Mouse (Mus musculus): ENCODE measurements around the gene Nosip. TPM values are rescaled to one million over a fixed set of nuclear protein-coding genes. Genes with fewer than 3 reads are reported as not detected.

Nosip gene
- polyA plus RNA-seq, 1 experiment from 2014 or later: 75.0 TPM

DNA sequence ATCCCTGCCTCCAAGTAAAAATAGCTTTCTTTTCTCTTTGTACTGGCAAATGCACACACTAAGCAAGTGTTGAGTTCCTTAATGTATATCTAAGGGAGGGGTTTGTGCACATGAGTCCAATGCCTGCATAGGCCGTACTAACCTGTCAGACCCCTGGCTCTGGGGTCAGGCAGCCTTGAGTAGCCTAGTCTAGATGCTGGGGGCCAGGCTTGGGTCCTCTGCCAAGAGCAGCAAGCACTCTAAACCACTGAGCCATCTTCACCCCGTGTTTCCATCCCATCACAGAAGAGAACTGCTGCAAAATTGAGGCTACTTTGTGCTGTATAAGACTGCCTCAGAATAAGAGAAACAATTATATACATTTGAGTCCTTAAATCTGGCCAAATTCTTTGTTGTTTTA lies 15.6 kb downstream of the Nosip start:
- H3K4me2 ChIP-seq (replicated peaks; ENCODE audit: low read depth, low read length): no peak overlapping the region
- H3K36me3 ChIP-seq (ENCODE audit: control insufficient read depth, insufficient read depth, low read length): peaks cover 47% of the 10 kb centered on the region
- ATAC-seq (ENCODE audit: low FRiP score, low TSS enrichment): no peak
- WGBS: 79% methylated on average over 2 of the region's 2 CpGs
- peaks cover 7% of the 10 kb centered on the region; the same call in 1 of the 2 replicates for H3K4me1 ChIP-seq (ENCODE audit: control insufficient read depth, insufficient read depth, low read length)
- H3K27ac ChIP-seq (ENCODE audit: low read depth, low read length): no peak overlapping the region
- no peak overlapping the region for H3K4me3 ChIP-seq (ENCODE audit: low read length)
- no peaks in the 10 kb centered on the region for H3K27me3 ChIP-seq (ENCODE audit: control insufficient read depth, insufficient read depth, low read length)
- H3K9ac ChIP-seq (ENCODE audit: low read depth, low read length): no peak overlapping the region
- H3K9me3 ChIP-seq (ENCODE audit: control insufficient read depth, low read length): no peaks in the 10 kb centered on the region

- no peak overlapping the region for H3K4me3 ChIP-seq (ENCODE audit: low read length)
- peaks cover 51% of the 10 kb centered on the region for H3K36me3 ChIP-seq (ENCODE audit: control insufficient read depth, insufficient read depth, low read length)
- no peaks in the 10 kb centered on the region for H3K27me3 ChIP-seq (ENCODE audit: control insufficient read depth, insufficient read depth, low read length)
These were observed 16.3 kb downstream of the Nosip start for GRCm38 (mm10) chr7:45078513-45078912.

DNA sequence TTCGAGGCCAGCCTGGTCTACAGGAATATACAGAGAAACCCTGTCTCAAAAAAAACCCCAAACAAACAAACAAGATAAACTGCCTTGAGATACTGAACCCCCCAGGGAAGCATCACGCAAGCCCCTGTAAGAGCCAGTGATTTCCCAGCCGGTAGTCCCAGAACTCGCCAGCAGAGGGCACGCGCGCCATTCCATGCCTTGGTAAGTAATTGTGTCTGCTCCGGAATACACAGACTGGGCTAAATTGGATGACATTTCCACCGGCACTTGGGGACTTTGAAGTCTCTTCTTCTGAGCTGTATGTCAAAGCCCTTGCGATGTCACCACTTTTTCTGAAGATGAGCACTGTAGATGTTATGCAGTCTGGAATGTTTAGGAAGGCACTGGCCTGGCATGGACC lies 17.6 kb downstream of the Nosip start:
- no peak overlapping the region for H3K4me3 ChIP-seq (ENCODE audit: low read length)
- H3K9ac ChIP-seq (ENCODE audit: low read depth, low read length): no peak overlapping the region
- H3K27ac ChIP-seq (ENCODE audit: low read depth, low read length): no peak overlapping the region
- H3K4me1 ChIP-seq (ENCODE audit: control insufficient read depth, insufficient read depth, low read length): peaks cover 8% of the 10 kb centered on the region; the same call in 1 of the 2 replicates
- no peaks in the 10 kb centered on the region for H3K9me3 ChIP-seq (ENCODE audit: control insufficient read depth, low read length)
- peak; percentile 32; the same call in 1 of the 2 replicates for ATAC-seq (ENCODE audit: low FRiP score, low TSS enrichment)
- peaks cover 49% of the 10 kb centered on the region for H3K36me3 ChIP-seq (ENCODE audit: control insufficient read depth, insufficient read depth, low read length)
- H3K4me2 ChIP-seq (replicated peaks; ENCODE audit: low read depth, low read length): no peak overlapping the region
- no peaks in the 10 kb centered on the region for H3K27me3 ChIP-seq (ENCODE audit: control insufficient read depth, insufficient read depth, low read length)
- 1% methylated on average over 10 of the region's 10 CpGs for WGBS

More at GRCm38 (mm10) chr7:45078513-45078912, 16.3 kb downstream of the Nosip start:
- ATAC-seq (ENCODE audit: low FRiP score, low TSS enrichment): 0 out of 2 replicates have a peak, but pooled peaks have one; percentile 17
- WGBS: 38% methylated on average over 9 of the region's 9 CpGs
- Histone ChIP-seq H3K9ac (ENCODE audit: low read depth, low read length) (no peak overlapping the region), H3K9me3 (ENCODE audit: control insufficient read depth, low read length) (no peaks in the 10 kb centered on the region), H3K27ac (ENCODE audit: low read depth, low read length) (no peak overlapping the region), H3K4me2 (replicated peaks; ENCODE audit: low read depth, low read length) (no peak overlapping the region), H3K4me1 (ENCODE audit: control insufficient read depth, insufficient read depth, low read length) (peaks cover 8% of the 10 kb centered on the region; the same call in 1 of the 2 replicates)

DNA sequence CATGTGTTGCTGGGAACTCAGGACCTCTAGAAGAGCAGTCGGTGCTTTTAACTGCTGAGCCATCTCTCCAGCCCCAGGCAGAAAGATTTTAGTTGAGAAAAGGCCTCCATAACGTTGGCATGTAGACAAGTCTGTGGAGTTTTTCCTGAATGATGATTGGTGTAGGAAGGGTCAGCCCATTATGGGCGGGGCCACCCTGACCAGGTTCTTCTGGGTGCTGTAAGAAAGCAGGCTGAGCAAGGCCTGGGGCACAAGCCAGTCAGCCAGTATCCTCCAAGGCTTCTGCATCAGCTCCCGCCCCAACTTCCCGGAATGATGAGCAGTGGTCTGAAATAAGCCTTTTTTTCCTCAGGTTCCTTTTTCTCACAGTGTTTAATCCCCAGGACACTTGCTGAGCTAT lies 18.8 kb downstream of the Nosip start:
- H3K36me3 ChIP-seq (ENCODE audit: control insufficient read depth, insufficient read depth, low read length): peaks cover 50% of the 10 kb centered on the region
- WGBS: 59% methylated on average over 5 of the region's 5 CpGs

DNA sequence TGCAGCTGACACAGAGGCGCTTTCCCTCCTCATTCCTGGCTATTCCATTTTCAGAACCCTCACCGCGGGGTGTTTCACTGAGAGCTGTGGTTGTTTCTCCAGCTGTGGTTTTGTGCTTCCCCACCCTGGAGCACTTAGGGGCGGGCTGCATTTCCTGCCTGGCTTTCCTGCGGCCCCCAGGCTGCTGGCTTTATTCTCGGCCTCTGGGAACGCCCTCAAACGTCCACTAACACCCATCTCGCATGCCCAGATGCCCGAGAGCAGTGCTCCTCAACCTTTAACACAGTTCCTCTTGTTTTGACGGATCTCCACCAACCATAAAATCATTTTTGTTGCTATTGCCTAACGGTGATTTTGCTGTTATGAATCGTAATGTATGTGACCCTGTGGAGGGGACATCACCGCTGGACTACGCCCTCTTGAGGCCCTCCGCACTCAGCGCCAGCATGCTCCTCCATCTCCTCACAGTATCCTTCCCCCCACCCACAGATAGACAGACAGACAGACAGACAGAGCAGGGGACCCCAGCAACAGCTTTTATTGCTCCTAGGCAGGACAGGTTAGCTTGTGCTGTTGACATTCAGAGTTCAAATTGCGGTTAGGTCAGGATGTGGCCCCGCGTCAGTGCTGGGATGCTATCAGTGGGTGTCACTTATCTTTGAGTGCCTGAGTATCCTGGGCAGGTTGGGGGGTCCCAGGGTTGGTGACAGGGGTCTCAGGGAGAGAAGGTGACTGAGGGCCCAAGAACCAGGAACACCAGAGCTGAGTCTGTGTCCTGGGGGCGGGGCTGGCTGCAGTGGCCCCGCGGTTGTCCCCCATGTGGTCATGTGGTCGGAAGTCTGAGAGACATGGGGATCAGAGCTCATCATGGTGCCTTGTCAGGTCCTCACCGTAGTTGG lies 20.4 kb downstream of the Nosip start:
- no peak overlapping the region for H3K9ac ChIP-seq (ENCODE audit: low read depth, low read length)

More for the DNA sequence above, 18.8 kb downstream of the Nosip start:
- Histone ChIP-seq H3K4me1 (ENCODE audit: control insufficient read depth, insufficient read depth, low read length) (peaks cover 4% of the 10 kb centered on the region; the same call in 1 of the 2 replicates), H3K9me3 (ENCODE audit: control insufficient read depth, low read length) (no peaks in the 10 kb centered on the region), H3K27ac (ENCODE audit: low read depth, low read length) (no peak overlapping the region), H3K27me3 (ENCODE audit: control insufficient read depth, insufficient read depth, low read length) (no peaks in the 10 kb centered on the region), H3K9ac (ENCODE audit: low read depth, low read length) (no peak overlapping the region), H3K4me3 (ENCODE audit: low read length) (no peak overlapping the region), H3K4me2 (replicated peaks; ENCODE audit: low read depth, low read length) (no peak overlapping the region)
- ATAC-seq (ENCODE audit: low FRiP score, low TSS enrichment): no peak

GRCm38 (mm10) chr7:45083300-45083890 lies 21.2 kb downstream of the Nosip start:
- 84% methylated on average over 22 of the region's 22 CpGs for WGBS
- Histone ChIP-seq H3K4me2 (replicated peaks; ENCODE audit: low read depth, low read length) (no peak overlapping the region), H3K4me1 (ENCODE audit: control insufficient read depth, insufficient read depth, low read length) (peaks cover 4% of the 10 kb centered on the region; the same call in 1 of the 2 replicates), H3K9ac (ENCODE audit: low read depth, low read length) (no peak overlapping the region), H3K27ac (ENCODE audit: low read depth, low read length) (no peak overlapping the region), H3K4me3 (ENCODE audit: low read length) (no peak overlapping the region), H3K9me3 (ENCODE audit: control insufficient read depth, low read length) (no peaks in the 10 kb centered on the region), H3K36me3 (ENCODE audit: control insufficient read depth, insufficient read depth, low read length) (peaks cover 55% of the 10 kb centered on the region), H3K27me3 (ENCODE audit: control insufficient read depth, insufficient read depth, low read length) (no peaks in the 10 kb centered on the region)
- no peak for ATAC-seq (ENCODE audit: low FRiP score, low TSS enrichment)

More for the DNA sequence above, 20.4 kb downstream of the Nosip start:
- no peak for ATAC-seq (ENCODE audit: low FRiP score, low TSS enrichment)
- no peaks in the 10 kb centered on the region for H3K27me3 ChIP-seq (ENCODE audit: control insufficient read depth, insufficient read depth, low read length)
- H3K9me3 ChIP-seq (ENCODE audit: control insufficient read depth, low read length): no peaks in the 10 kb centered on the region
- H3K27ac ChIP-seq (ENCODE audit: low read depth, low read length): 0 out of 2 replicates have a peak overlapping the region, but pooled peaks have one; percentile 6
- H3K36me3 ChIP-seq (ENCODE audit: control insufficient read depth, insufficient read depth, low read length): peaks cover 50% of the 10 kb centered on the region
- WGBS: 73% methylated on average over 25 of the region's 25 CpGs
- peaks cover 4% of the 10 kb centered on the region; the same call in 1 of the 2 replicates for H3K4me1 ChIP-seq (ENCODE audit: control insufficient read depth, insufficient read depth, low read length)
- H3K4me2 ChIP-seq (replicated peaks; ENCODE audit: low read depth, low read length): no peak overlapping the region
- H3K4me3 ChIP-seq (ENCODE audit: low read length): no peak overlapping the region

DNA sequence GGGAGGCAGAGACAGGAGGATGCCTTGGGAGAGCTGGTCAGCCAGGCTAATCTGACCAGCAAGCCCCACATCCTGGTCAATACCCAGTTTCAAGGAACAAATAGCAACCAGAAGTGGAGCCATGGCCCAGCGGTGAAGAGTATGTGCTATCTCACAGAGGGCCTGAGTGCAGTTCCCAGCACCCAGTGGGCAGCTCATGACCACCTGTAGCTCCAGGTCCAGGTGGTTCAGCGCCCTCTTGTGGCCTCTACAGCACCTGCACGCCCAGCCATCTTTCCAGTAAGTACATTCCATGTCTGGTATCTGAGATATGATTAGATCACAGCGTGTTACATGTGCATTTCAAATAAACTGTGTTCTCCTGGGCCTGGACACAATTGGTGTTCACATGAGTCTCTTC lies 23.9 kb downstream of the Nosip start:
- Histone ChIP-seq H3K4me3 (ENCODE audit: low read length) (no peak overlapping the region), H3K27me3 (ENCODE audit: control insufficient read depth, insufficient read depth, low read length) (no peaks in the 10 kb centered on the region)
- WGBS: 81% methylated on average over 4 of the region's 4 CpGs

DNA sequence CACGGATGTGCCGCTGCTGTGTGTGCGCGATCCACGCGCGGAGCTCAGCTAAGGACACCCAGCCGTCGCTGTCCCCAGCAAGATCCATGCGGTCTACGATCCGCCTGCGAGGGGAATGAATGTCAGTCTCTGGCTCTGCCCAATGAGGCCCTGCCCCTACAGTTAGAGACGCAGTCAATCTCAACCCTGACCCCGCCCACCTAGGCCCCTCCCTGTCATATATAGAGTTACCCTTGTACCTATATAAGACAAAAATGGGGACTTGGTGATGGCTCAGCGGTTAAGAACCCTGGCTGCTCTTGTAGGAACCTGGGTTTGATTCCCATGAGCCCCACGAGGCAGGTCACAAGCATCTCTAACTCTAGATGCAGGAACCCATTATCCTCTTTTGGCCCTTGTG lies 26.4 kb downstream of the Nosip start:
- Histone ChIP-seq H3K9ac (ENCODE audit: low read depth, low read length) (no peak overlapping the region), H3K9me3 (ENCODE audit: control insufficient read depth, low read length) (no peaks in the 10 kb centered on the region), H3K27me3 (ENCODE audit: control insufficient read depth, insufficient read depth, low read length) (no peaks in the 10 kb centered on the region), H3K4me3 (ENCODE audit: low read length) (no peak overlapping the region), H3K4me1 (ENCODE audit: control insufficient read depth, insufficient read depth, low read length) (peaks cover 17% of the 10 kb centered on the region; the same call in 1 of the 2 replicates), H3K27ac (ENCODE audit: low read depth, low read length) (no peak overlapping the region), H3K4me2 (replicated peaks; ENCODE audit: low read depth, low read length) (no peak overlapping the region), H3K36me3 (ENCODE audit: control insufficient read depth, insufficient read depth, low read length) (peaks cover 49% of the 10 kb centered on the region)
- no peak for ATAC-seq (ENCODE audit: low FRiP score, low TSS enrichment)
- 95% methylated on average over 17 of the region's 17 CpGs for WGBS

More for the DNA sequence above, 23.9 kb downstream of the Nosip start:
- no peak overlapping the region for H3K27ac ChIP-seq (ENCODE audit: low read depth, low read length)
- peaks cover 8% of the 10 kb centered on the region; the same call in 1 of the 2 replicates for H3K4me1 ChIP-seq (ENCODE audit: control insufficient read depth, insufficient read depth, low read length)
- H3K9me3 ChIP-seq (ENCODE audit: control insufficient read depth, low read length): no peaks in the 10 kb centered on the region
- peaks cover 60% of the 10 kb centered on the region for H3K36me3 ChIP-seq (ENCODE audit: control insufficient read depth, insufficient read depth, low read length)
- H3K4me2 ChIP-seq (replicated peaks; ENCODE audit: low read depth, low read length): no peak overlapping the region
- ATAC-seq (ENCODE audit: low FRiP score, low TSS enrichment): no peak
- H3K9ac ChIP-seq (ENCODE audit: low read depth, low read length): no peak overlapping the region
